Mouse (Mus musculus) bone marrow, adult 2 months (tissue): Measurements from ENCODE around the gene Styx.

Experiments
- CTCF ChIP-seq: fragments of 200-500 bp; IDR thresholded peaks from 2 replicates; pipeline ENCODE4 v1.5.1; 2011; ENCODE audit warnings: low read length, control low read depth; ENCODE audit not compliant: control insufficient read depth, insufficient read depth
- POLR2A ChIP-seq: fragments of 200-500 bp; IDR thresholded peaks from 2 replicates; pipeline ENCODE4 v1.6.1; 2011; ENCODE audit warnings: low read depth, mild to moderate bottlenecking, control low read depth, low read length, borderline replicate concordance; ENCODE audit not compliant: control insufficient read depth

DNA sequence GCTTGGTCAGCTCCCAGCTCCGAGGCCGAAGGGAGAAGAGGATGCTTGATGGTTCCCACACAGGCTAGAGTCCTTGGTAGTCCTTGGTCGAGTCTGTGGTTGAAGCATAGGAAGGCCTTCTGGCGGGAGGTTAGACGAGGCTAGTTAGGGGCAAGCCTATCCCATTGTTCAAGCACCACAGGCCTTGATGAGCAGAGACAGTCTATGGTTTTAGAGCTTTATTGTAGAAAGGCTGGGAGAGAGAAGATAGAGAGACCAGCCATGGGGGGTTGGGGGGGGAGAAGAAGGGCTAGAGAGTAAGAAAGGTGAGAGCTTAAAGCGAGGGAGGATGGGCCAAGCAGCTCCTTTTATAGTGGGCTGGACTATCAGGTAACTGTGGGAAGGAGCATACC is 14.3 kb downstream of the Styx start:
- TF ChIP-seq CTCF (no peak), POLR2A (no peak)
